Mouse (Mus musculus): ENCODE measurements around the gene Mmp15.

The Mmp15 gene

GRCm38 (mm10) chr8:95352151-95352870 is at the start of gene Mmp15:
TSS of gene Mmp15 (plus strand) at chr8:95352268.
- DNase-seq, result peak; percentile 85 to 90

GRCm38 (mm10) chr8:95302410-95302809 is 49.7 kb upstream of the Mmp15 start:
- DNase-seq, result peak; percentile 17 to 46

GRCm38 (mm10) chr8:95305526-95305925 is 46.5 kb upstream of the Mmp15 start:
- no peak for DNase-seq

- DNase-seq, result no peak
Observed at GRCm38 (mm10) chr8:95306431-95306830, 45.6 kb upstream of the Mmp15 start, which contains the start of gene Cngb1. TSS of gene Cngb1 (minus strand) at chr8:95306585.

- no peak for DNase-seq
Observed at GRCm38 (mm10) chr8:95310342-95310970, 41.6 kb upstream of the Mmp15 start, which contains the start of gene Tepp. TSS of gene Tepp (plus strand) at chr8:95310566.

- peak in 1 of 2 experiments; percentile 36 for DNase-seq
Observed at GRCm38 (mm10) chr8:95312836-95313235, 39.2 kb upstream of the Mmp15 start.

GRCm38 (mm10) chr8:95313857-95314256 is 38.2 kb upstream of the Mmp15 start:
- peak in 1 of 2 experiments; percentile 27 for DNase-seq

GRCm38 (mm10) chr8:95314707-95315106 is 37.4 kb upstream of the Mmp15 start:
- DNase-seq, result no peak

- no peak for DNase-seq
Observed at GRCm38 (mm10) chr8:95315350-95315749, 36.7 kb upstream of the Mmp15 start.

GRCm38 (mm10) chr8:95320224-95321139 is 31.6 kb upstream of the Mmp15 start:
- peak; percentile 86 to 90 for DNase-seq

- DNase-seq, result no peak
Observed at GRCm38 (mm10) chr8:95323201-95323600, 28.9 kb upstream of the Mmp15 start.

GRCm38 (mm10) chr8:95324646-95325045 is 27.4 kb upstream of the Mmp15 start:
- no peak for DNase-seq

- peak in 1 of 2 experiments; percentile 55 for DNase-seq
Observed at GRCm38 (mm10) chr8:95326822-95327221, 25.2 kb upstream of the Mmp15 start.

- DNase-seq, result no peak
Observed at GRCm38 (mm10) chr8:95327866-95328465, 24.1 kb upstream of the Mmp15 start.

- DNase-seq, result no peak
Observed at GRCm38 (mm10) chr8:95330367-95330766, 21.7 kb upstream of the Mmp15 start.

- DNase-seq, result peak in 1 of 2 experiments; percentile 71
Observed at GRCm38 (mm10) chr8:95331156-95331719, 20.8 kb upstream of the Mmp15 start.

- peak; percentile 94 to 95 for DNase-seq
Observed at GRCm38 (mm10) chr8:95331720-95332436, 20.2 kb upstream of the Mmp15 start, which contains the start of the genes Zfp319 and Usb1. TSS of gene Zfp319 (minus strand) at chr8:95331950. TSS of gene Usb1 (plus strand) at chr8:95332284.

- DNase-seq, result no peak
Observed at GRCm38 (mm10) chr8:95332437-95333199, 19.4 kb upstream of the Mmp15 start.

- DNase-seq, result no peak
Observed at GRCm38 (mm10) chr8:95335706-95336105, 16.4 kb upstream of the Mmp15 start.

GRCm38 (mm10) chr8:95336363-95336762 is 15.7 kb upstream of the Mmp15 start:
- DNase-seq, result no peak

- DNase-seq, result peak in 1 of 2 experiments; percentile 37
Observed at GRCm38 (mm10) chr8:95341721-95342120, 10.3 kb upstream of the Mmp15 start.

All from lung, adult 18-20 months (tissue).